Mouse (Mus musculus) gastrocnemius, postnatal 25 days (tissue): ENCODE measurements around the gene Bcar1. TPM values are rescaled to one million over a fixed set of nuclear protein-coding genes. Genes with fewer than 3 reads are reported as not detected.
A peak's percentile ranks its signal among the peaks of the same experiment; 100 is the strongest.

Experiments
- DNase-seq: peaks from one replicate; pipeline ENCODE4 v3.0.0; 2022
- total RNA-seq, 2 experiments: library from RNA; stranded (reverse); gene quantifications; 1 replicate in 1 of 2; 2 replicates in 1 of 2; pipeline ENCODE4 v1.2.3; 2021

Bcar1 gene
- total RNA-seq, 2 experiments from 2014 or later = 8.7 to 9.7 TPM

GRCm38 (mm10) chr8:111738867-111739266 is 4.7 kb downstream of the Bcar1 start:
- no peak for DNase-seq

- DNase-seq = no peak
Observed at GRCm38 (mm10) chr8:111736321-111736720, 7.3 kb downstream of the Bcar1 start.

DNA sequence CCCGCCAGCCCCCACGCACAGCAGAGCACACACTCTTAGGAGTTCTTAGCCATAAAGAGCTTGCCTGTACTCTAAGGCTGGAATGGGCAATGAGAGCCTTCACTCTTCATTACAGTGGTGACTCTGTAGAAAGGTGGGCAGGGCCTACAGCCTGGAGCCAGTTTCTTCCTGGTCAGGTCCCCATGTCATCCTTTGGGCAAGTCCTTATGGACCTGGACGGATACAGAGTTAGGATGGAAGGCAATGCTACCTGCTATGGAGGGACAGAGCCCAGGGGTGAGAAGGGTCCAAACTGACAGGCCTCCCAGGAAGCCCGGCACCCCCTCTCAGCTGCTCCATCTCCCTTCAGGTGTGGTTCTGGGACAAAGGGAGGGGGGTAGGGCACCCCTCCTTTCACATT is 7.8 kb downstream of the Bcar1 start:
- no peak for DNase-seq

- no peak for DNase-seq
Observed at GRCm38 (mm10) chr8:111735335-111735761, 8.3 kb downstream of the Bcar1 start.

DNA sequence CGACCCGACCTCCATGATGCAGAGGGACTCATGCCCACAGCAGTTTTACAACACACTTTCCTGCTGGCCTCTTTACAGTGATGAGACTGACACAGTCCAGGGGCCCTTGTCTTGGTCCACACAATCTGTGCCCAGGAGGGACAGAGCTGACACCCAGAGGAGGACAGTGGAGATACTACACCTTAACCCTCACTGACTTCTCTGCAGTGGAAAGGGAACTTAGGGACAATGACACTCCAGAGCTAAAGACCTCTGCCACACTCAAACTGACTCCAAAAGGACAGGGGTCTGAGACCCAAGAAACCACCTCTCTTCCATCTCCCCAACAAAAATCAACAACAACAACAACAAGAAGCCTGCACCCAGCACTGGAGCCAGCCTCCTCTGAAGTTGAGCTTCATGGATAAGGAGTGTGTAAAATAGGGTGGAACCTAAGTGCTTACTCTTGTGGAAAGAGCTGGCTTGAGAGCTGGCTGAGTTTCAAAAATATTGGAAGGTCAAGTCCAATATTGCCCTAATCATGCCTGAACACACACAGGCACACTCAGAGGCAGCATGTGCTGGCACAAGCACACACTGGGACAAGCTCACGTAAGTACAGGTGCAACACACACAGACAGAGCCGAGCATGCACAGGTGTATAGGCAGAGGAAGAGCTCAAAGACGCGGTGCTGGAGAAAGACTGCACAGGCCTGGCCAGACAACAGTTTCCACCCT is 9.2 kb downstream of the Bcar1 start:
- DNase-seq = no peak

GRCm38 (mm10) chr8:111733581-111734243 is 9.9 kb downstream of the Bcar1 start:
- no peak for DNase-seq

GRCm38 (mm10) chr8:111732406-111733085 is 11.1 kb downstream of the Bcar1 start:
- DNase-seq = no peak

DNA sequence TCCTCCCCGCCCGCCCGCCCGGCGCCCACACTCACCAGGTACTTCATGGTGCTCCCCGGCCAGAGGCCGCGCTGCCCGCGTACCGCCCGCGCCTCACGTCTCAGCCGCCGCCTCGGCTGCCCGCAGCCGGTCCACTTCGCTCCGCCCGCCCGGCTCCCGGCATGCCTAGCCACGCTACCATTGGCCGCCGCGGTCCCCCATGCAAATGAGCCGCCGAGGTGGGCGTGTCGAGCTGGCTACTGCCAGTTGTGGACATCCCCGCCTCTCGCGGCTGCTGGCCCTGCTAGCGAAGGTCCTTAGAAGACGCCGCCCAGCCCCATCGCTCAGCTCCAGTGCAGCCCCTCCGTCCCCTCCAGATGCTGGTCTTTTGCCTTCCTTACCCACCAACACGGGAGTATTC is 11.6 kb downstream of the Bcar1 start:
- DNase-seq = peak; percentile 97

GRCm38 (mm10) chr8:111731231-111731977 is 12.2 kb downstream of the Bcar1 start:
- no peak for DNase-seq

DNA sequence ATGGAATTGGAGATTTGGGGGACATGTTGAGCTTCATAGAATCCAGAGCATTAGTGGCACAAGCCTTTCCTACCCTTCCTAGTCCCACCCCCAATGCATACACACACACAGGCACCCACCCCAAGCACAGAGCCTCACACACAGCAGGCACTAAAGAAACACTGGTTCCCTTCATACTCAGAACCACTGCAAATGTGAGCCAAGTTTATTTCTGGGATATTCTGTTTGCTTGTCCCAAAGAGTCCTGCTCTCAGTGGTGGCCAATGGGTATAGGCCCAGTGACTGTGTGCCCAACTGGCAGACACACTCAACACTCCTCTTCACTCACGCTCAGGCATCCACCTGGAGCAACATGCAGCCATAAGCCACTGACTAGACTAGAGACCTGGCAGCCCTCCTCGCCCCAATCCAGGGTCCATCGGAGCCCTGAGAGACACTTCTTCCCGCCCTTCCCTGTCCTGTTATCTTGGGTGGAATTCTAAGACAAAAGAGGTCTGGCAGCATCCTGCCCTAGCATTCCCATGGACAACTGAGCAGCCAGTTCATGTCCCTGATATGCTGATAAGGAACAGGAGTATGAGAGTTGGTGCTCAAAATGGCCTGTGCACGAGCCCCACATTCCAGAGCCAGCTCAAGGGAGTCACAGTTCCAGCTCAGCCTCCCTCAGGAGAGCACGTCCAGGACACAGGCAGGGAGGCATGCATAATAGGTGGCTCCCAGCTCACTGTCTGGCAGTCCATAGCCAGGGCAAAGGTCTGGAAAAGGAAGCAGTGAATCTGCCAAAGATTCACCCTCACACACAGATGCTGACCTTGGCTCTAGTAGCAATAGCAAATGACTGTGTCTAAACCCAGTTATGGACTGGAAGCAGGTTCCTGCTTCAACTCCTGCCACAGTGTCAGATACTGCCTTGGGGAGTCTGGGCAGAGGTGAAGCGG is 14.1 kb downstream of the Bcar1 start:
- no peak for DNase-seq

DNA sequence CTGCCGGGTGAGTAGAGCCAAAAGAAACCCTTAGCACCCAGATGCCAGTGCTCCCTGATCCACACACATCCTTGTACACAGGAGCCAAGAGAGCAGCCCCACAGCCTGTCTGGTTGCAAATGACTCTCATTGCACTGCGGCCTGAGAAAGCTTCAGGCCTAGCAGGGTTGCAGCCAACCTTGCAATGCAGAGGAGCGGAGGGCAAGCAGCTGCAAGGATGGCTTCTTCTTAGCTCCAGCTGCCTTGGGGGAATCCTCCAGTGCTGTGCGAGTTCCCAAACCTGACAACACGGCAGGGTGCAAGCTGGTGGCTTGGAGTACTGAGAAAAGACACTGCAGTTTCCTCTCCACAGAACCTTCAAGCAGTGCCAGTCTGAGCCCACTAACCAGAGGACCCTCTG is 15.1 kb downstream of the Bcar1 start:
- no peak for DNase-seq

DNA sequence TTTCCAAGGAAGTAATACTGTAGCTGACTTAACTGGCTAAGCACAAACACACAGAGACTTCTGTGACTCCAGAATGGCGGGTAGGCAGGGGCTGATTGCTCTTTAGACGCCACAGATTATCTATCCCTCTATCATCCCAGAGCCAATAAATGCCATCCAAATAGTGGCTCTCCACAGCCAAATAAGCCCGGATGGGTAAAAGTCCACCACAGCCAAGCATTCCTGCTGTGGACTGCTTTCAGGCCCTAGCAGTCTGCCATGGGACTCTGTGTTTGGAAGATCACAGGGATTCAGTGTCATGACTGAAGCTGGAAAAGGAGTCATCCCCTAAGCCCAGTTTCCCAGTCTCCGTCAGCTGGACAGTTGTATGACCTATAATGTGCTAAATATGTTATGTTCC is 16.1 kb downstream of the Bcar1 start:
- no peak for DNase-seq

GRCm38 (mm10) chr8:111726102-111726900 is 17.3 kb downstream of the Bcar1 start:
- peak; percentile 92 for DNase-seq

GRCm38 (mm10) chr8:111725341-111725740 is 18.3 kb downstream of the Bcar1 start:
- no peak for DNase-seq

GRCm38 (mm10) chr8:111720115-111720544 is 23.5 kb downstream of the Bcar1 start:
- DNase-seq = no peak

DNA sequence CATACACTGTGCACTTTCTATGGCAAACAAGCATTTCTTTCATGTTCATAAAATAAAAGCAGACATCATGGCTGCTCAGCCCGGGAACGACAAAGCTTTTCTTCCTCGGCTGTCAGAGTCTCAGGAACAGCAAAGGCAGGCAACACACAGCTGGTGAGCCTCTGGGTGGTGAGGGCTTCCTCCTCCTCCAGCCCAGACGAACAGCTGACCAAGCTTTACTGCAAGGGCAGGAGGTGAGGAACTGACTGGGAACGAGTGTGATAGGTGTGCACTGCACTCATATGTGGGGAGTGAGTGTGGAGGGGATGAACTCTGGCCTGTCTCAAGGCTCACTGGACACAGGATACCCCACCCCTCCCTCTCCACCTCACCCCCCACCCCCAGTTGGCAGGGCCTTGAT is 24.7 kb downstream of the Bcar1 start:
- DNase-seq = no peak

GRCm38 (mm10) chr8:111717866-111718265 is 25.7 kb downstream of the Bcar1 start:
- peak; percentile 54 for DNase-seq

DNA sequence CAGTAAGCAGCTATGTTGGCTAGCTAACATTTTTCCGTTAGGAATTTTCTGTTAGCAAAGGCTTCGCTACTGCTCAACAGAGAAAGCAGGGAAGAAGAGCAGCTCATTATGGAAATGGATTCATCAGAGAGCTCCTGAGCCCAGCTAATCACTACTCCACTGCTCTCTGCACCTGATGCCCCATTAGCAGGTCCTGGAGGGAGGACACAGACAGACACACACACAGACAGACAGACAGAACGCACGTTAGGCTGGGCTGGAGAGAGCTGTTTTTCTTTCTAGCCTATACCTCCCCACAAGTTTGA is 26.2 kb downstream of the Bcar1 start:
- no peak for DNase-seq

DNA sequence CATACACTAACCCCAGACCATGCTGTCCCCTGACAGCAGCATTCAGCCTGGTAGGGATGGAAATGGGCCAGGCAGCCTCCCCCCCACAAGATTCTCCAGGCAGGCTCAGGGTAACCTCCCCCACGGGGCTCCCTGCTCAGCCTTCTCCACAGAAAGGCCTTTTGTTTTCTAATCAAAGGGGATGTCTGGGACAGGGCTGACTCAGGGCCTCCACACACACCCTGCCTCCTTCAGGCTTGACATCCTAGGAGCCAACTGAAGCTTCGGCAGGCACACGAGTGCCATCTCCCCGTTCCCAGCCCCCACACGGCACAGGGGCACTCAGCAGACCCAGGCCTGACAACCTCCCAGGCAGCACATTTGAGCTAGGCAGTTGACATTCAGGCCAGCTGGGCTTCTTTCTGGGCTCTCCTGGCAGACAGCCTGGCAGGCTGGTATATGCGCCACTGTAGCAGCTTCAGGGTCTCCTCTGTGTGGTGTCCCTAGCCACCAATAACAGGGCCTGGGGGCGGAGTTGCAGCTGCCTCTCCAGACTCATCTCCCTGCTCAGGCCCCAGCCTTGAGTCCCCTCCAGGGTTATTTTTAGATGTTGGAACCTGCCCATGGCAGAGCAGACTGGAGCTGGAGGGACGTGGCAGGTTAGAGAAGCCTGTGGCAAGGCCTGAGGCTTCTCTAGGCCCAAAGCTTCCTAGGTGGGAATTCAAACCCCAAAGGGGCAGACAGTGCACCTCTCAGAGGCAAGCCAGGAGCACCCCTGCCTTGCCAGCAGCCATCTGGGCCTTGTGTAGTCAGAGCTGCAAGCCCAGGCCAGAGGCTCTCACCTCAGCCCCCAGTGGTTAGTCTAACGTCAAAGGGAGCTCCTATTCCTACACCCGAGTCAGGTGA is 26.8 kb downstream of the Bcar1 start:
- peak; percentile 88 for DNase-seq

DNA sequence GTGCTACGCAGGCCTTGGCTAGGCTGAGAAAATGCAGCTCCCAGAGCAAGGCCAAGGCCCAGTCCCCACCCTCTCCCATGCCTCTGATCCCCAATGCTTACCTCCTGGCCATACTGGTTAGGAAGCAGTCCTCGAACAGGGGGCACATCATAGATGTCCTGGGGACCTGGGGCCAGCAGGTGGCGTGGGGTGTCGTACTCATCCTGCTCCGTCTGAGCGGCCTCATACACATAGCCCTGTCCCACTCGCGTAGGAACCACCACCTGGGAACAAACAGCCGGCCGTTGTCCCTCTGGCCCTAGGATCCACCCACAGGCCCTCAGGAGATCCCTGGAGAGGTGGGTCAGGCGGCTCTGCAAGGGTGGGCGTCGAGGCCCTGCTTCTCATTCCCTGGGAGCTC is 28.1 kb downstream of the Bcar1 start:
- no peak for DNase-seq
